Mouse (Mus musculus): ENCODE results near the gene AU018091.

GRCm38 (mm10) chr7:3150376-3150775 lies 18.6 kb downstream of the AU018091 start:
- no peak for TF ChIP-seq POLR2A (IDR thresholded peaks at IDR 0.05; ENCODE audit: extremely low read depth, insufficient read depth, low read length)
- TF ChIP-seq CTCF (IDR thresholded peaks at IDR 0.05; ENCODE audit: extremely low read depth, insufficient read depth, low read length), result no peak

All from cortical plate, adult 2 months (tissue).